Mouse (Mus musculus) lung, postnatal 14 days (tissue): Measurements from ENCODE around the gene Ispd.

ENCODE experiments used
- DNase-seq: peaks from one replicate; pipeline ENCODE4 v3.0.0; 2021

The Ispd gene

DNA sequence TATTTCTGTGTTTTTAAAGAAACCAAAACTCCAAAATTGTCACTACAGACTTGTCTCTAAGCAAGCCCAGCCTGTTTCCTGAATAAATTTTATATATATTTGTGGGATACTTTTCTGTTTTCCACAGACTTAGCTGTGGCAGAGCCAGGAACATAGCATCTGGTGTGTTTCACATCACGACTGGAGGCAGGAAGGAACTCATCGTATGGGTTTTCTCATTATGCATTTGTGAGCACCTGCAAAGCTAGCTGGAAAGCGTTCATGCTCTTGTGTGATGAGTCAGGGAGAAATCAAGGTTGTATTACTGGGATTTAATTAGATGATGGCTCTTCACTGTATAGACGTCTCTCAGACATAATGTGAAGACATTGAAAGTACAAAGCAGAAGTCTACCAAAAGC lies 90.2 kb downstream of the Ispd start:
- DNase-seq = no peak

DNA sequence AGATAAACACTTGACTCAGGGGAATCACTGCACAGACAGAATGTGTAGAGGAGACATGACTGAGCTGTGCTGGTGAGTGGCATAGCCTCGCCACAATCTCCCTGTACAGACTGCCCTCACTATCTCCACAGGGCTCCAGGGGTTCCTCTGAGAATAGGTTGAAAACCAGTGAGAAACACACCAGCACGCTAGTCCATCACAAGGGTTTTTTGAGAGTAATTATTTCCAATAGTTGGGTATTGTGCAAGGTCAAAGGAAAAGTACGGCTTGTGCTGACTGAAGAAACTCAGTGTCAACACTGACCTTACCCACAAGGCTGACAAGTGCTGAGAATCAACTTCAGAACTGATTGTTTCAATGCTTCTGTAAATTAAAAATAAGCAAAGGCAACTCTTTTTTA lies 92.9 kb downstream of the Ispd start:
- no peak for DNase-seq

DNA sequence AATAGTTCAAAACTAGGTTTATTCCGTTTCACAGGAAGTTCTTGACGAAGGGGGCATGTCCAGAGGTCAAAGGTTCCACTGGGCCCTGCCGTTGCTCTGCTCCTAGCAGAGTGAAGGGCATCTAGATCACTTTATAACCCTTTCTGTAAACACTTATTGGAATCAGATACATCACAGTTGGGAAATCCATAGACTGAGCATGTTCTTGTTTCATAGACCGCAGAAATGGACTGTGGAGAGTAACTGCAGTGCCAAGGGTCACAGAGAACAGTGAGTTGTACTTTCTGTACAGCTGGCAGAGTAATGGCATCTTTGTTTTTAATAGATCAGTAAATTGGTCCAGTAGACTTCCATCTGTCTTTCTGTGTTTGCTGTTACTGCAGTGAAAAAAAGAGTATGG lies 94.0 kb downstream of the Ispd start:
- DNase-seq = no peak

DNA sequence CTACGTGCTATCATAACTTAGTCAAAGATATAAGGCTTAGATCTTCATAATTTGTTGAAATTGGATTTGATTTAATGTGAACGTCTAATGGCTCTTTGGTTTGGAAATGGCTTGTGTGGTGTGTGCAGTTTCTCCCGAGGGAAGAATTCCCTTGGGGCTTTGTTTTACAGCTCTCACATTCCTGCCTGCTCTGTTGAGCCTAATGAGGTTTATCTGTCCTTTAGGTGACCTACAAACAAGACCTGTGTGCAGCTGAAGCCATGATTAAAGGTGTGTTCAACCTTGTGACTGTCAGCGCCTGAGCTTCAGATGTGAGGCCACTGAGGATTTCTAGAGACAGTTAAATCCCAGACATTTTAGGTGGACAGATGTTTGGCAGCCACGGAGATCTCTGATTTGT lies 95.2 kb downstream of the Ispd start:
- DNase-seq = no peak

DNA sequence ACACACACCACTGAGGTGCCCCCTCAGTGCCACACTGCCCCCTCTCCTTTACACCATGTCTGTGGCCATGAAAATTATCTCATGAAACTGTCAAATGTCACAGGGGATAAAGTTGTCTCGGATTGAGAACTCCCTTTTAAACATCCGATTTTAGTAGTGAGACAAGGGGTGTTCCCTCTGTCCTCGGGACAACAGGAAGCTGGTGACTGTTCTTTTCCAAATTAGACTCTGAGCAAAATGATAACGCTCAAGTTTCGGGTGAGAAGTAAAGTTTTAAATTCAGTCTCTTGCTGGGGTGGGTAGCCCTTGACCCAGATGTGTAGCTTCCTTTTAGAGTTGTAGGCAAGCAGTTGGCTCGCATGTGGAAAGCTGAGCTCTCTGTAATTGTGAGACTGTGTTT lies 96.3 kb downstream of the Ispd start:
- no peak for DNase-seq

DNA sequence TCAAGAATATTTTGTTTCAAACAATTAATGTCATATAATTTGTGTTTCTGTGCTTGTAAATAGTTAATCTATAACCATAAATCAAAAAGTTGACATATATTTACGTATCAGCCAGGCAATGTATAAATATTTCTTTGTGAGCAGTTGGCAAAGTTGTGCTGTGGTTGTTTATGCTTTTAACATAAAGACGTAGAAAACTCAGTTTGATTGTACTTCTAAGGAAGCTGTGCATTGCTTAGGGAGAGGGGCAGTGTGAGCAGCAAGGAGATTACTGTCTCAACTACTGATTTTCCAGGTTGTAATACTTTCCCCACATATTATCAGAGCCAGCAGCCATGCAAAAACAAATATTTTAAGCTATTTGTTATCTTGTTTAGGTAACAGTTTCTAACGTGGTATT lies 96.7 kb downstream of the Ispd start:
- DNase-seq = no peak

DNA sequence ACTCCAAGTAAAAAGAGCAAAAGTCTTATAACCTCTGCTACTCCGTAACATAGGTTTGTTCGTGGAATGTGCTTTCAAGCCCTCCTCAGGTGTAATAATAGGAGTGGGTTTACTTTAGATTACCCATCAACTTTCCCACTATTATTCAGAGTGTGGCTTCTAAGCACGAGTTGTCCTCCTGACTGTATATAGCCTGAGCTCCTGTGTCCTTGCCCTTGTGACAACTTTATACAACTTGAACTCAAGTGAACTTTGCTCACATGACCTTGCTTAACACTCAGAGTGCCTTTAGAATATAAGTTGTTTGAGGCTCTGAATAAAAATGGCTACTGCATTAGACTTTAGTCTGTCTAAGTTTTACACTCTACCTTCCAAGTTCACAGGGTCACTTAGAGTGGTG lies 100.5 kb downstream of the Ispd start:
- no peak for DNase-seq

DNA sequence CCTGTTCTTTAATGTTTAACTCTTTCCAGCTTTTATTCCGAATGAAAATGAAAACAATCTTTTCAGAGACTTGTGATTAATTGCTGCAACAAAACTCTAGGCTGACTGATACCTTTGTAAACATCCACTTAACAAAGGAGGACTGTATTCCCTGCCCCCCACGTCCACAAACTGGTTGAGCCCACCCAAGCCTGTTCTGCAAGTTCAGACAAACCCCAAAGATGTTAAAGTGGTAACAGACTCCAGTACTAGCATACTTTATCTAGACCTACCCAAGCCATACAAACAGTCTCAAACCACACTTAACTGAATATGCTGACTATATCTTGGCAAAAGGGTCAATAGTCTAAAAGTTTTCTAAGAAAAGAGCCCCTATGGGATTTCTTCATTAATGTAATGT lies 102.1 kb downstream of the Ispd start:
- no peak for DNase-seq

DNA sequence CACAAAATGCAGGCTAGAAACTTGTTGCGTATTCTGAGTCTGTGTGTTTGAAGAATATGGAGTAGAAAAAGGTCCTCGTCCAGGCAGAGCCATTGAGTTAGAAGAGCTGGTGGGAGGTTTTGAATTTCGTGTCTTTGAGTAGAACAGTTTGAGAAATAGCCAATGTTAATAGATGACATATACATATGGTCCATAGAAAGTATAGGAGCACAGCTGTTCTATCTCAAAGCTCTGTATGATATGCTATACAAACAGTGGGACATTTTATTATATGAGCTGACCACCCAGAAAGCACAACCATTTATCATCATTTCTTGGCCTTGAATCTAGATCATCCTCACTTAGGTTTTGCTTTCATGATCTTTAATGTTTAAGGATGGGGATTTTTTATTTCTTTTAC lies 116.3 kb downstream of the Ispd start:
- no peak for DNase-seq

DNA sequence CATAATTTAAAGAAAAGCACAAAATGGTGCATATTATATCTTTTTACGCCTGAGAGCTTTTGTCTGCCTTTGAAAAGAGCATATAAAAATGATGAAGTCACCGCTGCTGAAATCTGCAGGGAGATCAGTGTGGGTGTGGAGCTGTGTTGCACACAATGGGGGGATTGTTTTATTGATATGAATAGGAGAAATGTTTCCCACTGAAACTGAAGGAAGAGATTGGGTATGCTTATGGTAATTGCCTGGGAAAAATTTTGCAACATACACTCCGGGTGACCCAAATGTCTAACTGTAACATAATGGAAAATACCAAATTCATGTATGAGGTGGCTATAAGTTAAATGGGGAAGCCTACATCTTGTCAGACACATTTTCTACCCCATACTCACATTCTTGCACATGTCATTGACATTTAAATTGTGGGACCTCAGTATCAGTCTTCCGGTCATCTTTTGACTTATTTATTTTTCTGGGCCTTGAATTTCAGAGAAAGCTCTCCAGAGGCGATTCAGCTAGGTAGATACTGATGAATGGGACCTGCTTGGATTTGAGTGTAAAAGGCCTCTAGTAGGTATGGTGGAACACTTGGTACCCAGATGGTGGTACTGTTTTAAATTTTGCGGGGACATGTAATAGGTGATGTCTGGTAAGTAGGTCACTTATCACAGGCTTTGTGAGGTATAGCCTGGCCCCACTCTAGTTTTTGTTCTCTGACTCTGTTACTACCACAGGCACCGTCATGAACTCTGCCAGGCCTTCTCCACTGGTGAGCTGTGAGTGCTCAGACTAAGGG lies 126.1 kb downstream of the Ispd start:
- no peak for DNase-seq

DNA sequence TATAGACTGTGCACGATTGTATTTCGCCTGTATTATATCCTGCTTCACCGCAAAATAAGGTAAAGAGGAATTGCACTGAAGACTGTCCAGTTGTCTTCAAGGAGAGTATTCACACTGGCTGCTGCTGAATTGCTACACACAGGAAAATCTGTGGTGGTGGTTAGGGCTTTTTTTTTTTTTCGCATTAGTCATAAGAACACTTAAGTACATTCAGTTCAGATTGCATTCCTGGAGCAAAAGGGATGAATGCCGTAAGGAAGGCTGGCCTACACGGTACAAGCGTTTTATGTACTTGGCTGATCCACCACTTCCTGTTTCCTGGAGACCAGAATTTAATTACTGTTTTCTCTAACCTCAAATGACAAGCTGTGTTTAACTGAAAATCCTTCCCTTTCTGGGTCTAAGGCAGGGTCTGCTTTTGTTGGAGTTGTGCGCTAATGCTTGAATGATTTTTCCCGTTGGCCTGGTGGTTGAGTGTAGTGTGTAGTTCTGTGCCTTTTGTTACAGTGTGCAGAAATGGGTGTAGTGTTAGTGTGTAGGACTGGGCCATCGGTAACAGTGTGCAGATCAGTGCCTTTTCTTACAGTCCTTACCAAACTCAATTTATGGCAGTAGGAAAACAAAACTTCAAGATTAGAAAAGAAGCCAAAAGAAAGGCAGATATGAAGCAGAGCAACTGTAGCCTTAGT lies 128.8 kb downstream of the Ispd start:
- no peak for DNase-seq

DNA sequence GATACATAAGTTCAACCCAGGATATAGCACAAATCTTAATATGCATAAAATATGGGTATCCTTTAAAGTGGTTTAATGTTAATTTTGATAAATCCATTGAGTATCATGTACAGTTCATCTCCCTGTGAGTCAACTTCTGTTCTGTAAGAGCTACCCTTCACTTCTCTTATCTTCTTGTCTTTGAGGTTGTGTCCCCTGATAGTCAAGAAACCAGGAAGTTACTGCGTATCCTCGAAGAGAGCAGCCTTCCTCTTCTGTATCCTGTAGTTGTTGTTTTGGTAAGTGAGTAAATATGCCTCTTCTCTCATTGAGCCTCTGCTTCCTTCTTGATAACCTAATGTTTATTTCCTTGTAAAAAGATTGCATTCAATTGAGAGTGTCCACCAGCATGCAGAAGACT lies 140.5 kb downstream of the Ispd start:
- no peak for DNase-seq

DNA sequence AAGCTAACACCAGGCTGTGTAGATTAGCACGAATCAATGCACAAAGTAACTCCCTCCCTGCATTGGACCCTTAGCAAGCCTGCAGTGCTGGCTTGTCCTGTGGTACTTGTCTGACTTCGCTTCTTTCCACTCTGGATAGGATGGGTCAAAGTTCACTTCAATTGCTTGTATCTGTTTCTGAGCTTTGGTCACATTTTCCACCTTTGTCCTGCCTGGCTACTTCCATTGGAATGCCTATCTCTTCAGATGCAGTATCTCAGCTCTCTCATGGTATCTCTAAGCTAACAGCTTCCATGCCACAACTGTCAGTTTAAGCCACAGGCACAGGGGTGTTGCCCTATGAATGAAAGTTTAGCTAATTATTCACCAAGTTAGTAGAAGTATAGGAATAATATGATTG lies 142.3 kb downstream of the Ispd start:
- no peak for DNase-seq

DNA sequence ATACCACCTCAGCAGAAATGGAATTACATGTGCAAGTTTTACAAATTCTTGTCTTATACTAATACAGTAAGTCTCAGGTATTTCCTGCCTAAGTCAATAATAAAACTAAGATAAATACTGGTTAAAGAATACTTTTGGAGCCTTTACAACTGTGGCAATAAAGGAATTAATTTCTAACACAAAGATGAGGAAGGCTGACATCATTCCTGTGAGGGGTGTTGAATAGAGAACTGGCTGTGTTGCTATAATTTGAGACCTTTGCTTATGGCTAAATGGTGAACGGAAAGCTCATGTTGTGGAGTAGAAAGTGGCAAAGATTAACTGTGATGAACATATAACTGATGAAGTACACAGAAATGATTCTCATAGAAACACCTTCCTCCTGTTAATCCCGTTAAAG lies 149.7 kb downstream of the Ispd start:
- no peak for DNase-seq

DNA sequence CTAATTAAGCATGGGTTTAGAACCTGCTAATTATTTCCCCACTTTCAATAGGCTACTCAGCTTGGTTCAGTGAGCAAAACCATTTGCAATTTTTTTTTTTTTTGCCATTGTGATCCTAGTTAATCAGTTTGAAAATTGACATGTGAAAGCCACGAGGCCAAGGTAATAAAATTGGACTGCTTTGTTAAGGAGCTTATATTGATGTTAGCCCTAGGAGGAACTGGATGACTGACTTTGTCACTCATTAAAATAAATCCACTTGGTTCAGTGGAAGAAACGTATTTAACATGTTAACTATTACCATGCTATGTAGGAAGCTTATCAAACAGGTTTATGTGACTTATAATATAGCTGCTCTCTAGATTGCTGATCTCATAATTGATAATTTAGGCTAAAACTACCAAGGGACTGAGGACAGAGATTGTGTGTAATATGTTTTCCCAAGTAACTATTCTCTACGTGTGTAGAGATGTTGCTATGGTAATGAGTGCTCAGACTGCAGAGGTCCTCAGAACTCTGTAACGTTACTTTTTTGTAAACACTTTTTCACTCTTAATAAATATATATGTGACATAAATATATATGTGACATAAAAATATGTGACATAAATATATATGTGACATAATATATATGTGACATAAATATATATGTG lies 150.3 kb downstream of the Ispd start:
- DNase-seq = no peak

DNA sequence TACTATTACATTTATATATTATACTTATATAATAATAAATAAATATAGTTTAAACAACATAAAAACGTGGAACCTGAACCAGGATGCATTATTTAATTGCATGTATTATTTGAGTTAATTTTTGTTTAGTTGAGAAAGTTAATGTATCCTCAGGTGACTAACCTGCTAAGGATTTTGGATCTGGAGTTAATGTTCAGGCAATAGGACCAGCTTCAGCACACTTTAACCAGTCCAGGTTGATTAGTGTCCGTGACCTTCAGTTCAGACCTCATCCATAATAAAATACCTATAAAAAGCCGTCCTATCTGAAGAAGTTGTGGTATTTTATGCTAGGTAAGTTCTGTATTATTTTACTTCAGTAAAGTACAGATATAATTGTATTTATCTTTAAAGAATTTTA lies 151.3 kb downstream of the Ispd start:
- DNase-seq = no peak

DNA sequence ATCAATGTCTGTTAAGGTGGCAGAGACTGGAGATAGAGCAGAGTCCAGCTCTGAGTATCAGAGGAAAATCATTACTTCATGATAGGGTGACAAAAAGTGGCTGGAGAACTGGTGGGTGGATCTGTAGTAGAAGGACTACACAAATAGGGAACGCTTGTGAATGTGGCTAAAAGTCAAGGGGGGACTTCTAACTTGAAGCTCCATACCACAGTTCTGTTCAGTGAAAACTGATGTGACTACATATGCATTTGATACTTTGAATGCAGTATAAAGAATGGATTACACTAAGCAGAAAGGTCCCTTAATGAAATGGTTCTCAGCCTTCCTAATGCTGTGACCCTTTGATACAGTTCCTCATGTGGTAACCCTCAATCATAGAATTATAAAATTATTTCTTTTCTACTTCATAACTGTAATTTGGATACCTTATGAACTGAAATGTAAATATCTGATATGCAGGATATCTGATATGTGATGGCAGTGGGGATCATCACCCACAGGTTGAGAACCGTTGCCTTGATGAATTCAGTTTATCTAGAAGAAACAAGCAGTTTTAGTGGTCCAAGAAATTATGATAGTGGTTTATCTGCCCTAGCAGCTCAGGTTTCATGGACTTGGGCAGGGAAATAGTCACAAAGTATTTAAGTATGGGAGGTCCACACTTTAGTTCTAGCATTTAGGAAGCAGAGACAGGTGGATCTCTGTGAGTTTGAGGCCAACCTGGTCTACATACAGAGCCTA lies 152.1 kb downstream of the Ispd start:
- DNase-seq = no peak

DNA sequence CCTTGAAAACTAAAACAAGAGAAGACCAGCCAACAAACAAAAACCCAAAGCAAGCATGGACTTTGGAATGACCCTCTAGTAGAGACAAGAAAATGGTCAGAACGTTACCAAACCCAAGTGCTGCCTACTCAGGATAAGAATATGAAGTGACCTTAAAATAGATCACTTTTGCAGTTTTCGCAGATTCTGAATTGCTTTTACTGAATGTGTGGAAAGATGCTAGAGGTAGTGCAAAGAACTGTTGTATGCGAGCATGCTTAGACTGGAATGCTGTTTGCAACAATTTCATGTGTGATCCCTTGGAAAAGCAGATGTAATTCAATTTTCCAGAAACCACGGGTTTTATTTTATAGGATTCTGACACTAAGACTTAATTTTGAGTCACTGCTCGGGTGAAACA lies 153.3 kb downstream of the Ispd start:
- DNase-seq = no peak

DNA sequence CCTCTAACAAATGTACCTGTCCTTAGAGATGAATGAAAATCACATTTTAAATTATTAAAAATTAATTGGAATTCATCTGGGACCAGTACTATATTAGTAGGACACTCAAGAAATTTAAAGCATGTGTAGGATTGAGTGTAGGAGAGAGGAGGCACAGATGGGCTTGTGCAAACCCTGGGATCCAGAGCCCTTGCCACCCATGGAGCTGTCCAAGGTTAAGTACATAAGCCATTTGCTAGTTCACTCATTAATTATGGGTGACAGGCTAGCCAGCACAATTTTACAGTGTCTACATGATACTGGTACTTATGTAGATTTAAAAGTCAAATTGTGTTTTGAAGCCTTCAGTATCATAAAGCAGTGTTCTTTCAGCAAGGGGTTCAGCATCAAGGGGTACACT lies 164.1 kb downstream of the Ispd start:
- DNase-seq = no peak

DNA sequence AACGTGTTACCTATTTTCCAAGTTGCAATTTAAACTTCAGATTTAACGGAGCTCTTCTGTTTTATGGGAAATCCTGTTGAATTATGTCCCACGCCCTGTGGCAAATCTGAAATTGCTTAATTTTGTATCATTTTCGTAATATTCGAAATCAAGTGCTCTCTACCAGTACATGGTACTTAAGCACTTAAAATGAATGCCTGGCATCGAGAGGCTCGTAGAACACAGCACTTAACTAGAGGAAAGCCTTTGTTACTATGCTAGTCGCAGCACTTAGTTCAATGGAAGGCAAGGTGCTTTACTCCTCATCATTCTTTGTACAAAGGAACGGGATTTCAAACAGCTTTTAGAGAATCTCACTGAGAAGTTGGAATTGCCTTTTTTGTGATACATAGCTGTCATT lies 168.2 kb downstream of the Ispd start:
- no peak for DNase-seq

DNA sequence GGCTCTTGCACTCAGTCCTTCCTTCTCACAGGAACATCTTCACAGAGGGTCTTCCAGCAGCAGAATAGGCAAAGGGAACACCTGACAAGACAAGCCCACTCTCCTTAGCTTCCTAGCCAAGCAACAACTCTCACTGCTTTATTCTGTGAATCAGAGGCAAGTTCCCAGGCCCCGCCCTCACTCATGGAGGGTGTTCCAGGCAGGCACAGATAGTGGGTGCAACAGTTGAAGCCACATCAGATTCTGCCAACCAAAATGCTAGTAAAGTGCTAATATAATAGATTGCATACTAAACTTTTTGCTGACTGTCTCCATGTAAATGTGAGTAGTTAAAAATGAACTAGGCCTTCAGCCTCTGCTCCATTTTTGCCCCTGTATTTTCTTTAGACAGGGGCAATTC lies 173.4 kb downstream of the Ispd start:
- no peak for DNase-seq

DNA sequence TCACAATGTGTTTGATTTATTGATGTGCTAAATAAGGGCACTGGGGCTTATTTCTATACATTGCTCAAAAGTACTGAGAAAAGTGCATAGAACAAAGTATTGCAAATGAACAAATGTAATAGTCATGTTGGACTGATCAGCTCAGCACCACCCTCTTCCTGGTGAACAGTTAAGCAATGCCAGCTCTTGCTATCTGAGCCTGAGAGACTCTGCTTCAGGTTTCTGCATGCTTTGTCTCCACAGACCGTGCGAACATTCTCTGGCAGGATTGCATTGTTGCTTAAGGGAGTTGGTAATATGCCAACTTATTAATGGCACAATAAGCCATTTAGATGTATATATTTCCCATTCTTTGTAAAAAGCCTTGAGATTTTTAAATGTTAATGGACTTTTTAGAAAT lies 182.9 kb downstream of the Ispd start:
- no peak for DNase-seq

DNA sequence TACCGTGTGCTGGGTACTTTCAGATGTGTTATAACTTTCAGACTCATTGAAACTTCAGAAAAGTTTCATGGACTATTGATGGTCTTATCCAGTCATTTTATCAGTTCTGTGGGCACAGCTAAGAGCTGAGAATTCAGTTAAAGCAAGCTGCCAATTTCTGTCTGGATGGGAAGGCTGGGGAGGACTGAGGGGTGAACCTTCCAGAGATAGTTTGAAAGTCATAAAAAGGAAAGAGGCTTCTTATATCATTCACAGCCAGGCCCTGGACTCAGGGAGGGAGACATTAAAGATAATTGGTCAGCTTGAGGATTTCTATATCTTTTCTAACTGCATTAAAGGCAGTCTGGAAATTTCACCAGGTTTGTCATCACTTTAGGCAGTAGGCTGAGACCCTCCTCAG lies 185.7 kb downstream of the Ispd start:
- no peak for DNase-seq
